Mouse (Mus musculus) ES-E14 (cell line): Measurements from ENCODE around the gene Unc79.

Source experiments
- MAFK ChIP-seq: IDR thresholded peaks from 2 replicates; pipeline ENCODE4 v1.6.1; 2014; ENCODE audit warnings: mild to moderate bottlenecking, low read depth, low read length, inconsistent platforms; ENCODE audit not compliant: insufficient read depth
- ZC3H11A ChIP-seq: IDR thresholded peaks from 2 replicates; pipeline ENCODE4 v1.6.1; 2012; ENCODE audit warnings: low read depth, mild to moderate bottlenecking, inconsistent platforms, low read length, borderline replicate concordance

GRCm38 (mm10) chr12:102899091-102899490 lies 49.6 kb upstream of the Unc79 start, which contains the start of gene Cox8c:
- TF ChIP-seq ZC3H11A (no peak), MAFK (no peak)
